Mouse (Mus musculus) mesoderm, embryonic 11.5 days (tissue): ENCODE data around the gene Oxct1.

Experiments
- DNase-seq: peaks from one replicate; pipeline ENCODE4 v3.0.0-alpha.2; 2012; ENCODE audit warnings: low read depth, low spot score

Gene Oxct1

DNA sequence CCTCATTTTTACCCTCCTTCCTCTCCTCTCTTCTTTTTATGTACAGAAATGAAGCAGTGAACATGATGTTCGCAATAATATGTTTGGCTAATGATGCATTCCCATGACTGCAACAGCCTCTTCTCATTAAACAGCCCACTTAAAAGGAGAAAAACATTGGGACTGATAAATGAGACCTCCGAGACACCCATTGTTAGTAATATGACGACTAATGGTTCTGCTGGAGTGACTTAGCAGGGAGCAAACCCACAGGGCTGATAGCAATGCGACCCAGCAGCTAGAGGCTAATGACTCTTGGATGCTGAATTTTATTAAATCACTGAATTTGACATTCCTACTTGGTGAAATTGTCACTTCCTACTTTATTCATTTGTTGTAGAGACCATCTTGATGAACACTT lies 79.3 kb downstream of the Oxct1 start:
- DNase-seq: no peak

DNA sequence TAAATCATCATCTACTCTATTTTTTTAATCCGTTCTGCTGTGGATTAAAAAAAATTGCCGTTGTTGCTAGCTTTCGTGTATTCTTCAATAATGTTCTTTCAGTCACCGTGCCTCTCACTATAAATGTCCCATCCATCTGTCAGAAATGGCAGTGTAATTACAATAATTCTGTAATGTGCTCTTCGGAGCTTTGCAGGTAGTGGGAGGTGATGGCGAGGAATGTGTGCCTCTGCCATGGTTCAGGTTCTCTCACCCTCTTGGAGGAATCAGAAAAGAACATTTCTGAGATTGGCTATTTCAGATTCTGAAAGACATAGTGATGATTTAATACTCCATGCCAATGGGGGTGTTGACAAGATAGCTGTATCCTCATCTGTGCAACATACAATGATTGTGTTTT lies 93.8 kb downstream of the Oxct1 start:
- DNase-seq: no peak

DNA sequence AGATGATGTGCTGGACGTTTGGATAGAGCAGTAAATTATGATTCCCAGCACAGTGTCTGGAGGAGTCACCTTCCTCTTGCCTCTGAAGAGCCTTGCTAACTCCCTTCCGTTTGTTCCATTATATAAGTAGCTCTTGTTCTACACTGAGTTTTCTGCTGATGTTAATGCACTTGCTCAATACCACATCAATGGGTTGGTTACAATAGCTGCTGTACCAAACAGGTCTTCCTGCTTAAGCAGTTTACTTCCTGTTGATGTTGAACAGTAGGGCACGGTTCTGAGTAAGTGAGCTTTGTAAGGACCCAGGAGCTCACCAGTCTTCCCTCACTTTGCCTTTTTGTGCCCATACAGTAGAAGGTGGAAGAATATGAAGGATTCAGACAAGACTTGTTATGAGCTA lies 98.5 kb downstream of the Oxct1 start:
- DNase-seq: no peak

DNA sequence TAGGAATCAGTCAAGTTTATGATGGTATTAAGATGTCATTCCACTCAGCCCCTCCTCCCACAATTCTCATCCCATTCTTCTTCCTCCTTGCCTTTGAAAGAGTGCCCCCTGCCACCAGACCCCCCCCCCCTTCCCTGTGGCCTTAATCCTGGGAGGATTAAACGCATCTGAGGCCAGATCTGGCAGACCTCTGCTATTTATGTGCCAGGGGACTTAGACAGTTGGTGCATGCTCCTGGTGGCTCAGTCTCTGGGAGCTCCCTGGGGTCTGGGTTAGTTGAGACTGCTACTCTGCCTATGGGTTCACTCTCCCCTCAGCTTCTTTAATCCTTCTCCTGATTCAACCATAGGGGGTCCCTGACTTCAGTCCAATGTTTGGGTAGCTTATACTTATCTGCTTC lies 112.3 kb downstream of the Oxct1 start:
- DNase-seq: no peak

DNA sequence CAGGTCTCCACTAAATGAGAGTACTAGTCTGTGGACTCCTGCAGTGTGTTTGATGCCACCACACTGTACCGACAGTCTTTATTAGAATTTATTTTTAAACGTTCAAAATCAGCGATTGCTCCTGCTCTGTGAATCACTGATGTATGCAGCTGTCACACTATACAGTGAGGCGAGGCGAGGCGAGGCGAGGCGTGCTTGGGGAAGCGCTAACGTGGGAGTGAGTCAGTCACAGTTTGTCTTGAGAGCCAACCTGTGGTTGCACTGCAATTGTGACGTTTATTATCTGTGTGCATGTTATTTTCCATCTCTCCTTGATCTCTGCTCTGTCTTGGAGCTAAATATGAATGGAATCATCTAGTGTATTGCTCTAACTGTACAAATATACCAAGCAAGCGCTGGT lies 113.3 kb downstream of the Oxct1 start:
- no peak for DNase-seq

DNA sequence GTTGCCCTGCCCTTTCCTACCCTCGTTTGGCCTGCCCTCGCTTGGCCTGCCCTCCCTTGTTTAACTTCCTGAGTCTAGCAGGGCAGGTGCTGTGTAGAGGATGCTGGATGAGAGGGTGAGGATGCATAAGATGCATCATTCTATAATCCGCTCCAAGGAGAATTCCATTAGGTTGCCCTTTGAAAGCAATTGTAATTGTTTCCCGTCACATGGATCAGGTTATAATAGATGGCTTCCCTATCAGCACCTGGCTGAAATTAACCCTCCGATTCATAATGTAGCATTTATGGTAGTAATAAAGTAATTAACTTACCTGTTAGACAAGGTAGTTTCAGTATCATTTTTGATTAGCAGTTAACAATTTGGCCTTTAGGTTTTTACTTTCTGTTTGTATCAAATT lies 119.2 kb downstream of the Oxct1 start:
- DNase-seq: no peak

DNA sequence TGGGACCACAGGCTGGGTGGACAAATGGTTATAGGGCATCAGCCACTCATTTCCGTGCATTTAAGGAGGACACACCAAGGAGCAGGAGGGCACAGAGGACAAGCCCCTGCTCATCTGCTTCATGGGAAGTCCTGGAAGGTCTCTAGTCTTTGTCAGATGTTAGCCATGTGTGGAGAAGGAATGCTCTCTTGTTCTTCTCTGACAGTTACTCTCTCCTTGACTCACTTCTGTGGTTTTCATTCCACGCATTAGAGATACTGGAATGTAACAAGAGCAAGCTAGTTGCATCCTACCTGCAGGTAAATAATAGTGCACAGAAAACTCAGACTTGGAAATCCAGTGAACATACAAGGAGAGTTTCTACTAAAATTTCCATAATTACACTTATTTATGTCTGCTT lies 121.5 kb downstream of the Oxct1 start:
- DNase-seq: no peak

DNA sequence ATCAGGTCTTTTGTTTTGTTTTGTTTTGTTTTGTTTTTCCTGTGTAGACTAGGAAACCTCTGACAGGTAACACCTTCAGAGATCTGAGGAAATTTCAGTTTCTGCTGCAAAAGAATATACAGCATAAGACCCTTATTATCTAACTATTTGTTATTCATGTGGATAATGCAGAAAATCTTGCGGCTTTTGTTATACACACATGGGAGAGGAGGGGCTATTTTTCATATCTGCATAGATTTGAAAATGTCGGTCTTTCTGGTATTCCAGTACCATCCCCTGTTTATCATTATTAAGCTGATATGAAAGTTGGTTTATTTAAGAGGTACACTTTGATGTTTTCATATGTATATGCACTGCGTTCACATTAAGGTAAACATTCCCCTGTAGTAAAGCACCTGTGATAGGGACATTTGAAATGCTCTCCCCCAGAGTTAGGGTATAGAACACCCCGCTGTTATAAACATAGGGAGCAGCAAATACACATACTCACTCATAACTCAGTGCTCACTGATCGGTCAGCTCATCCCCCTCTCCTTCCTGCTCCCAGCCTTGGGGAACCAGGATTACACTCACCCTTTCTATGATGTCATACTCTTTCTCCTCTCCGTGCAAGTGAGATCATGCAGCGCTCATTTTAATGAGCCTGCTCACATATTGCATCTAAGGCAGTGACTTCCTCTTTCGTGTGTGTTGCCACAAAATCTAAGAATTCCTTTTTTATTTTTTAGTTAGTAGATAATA lies 122.6 kb downstream of the Oxct1 start:
- no peak for DNase-seq

DNA sequence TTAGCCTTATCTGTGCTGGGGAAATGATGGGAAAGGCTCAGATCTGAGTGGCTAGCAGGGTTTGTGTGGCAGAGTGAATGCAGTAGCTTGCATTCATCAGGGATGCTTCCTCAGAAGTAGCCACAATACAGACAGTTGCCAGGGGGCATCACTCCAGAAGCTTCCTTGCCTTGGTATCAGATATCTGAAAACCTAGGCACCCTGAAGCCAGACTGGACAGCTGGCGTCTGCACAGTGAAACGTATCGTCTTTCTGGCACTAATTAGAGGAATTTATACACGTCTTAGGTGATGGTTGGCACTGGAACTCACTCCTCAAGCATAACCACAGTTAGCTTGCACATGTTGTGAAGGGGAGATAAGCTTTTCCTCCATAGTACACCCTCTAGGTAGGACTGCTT lies 128.5 kb downstream of the Oxct1 start:
- no peak for DNase-seq

DNA sequence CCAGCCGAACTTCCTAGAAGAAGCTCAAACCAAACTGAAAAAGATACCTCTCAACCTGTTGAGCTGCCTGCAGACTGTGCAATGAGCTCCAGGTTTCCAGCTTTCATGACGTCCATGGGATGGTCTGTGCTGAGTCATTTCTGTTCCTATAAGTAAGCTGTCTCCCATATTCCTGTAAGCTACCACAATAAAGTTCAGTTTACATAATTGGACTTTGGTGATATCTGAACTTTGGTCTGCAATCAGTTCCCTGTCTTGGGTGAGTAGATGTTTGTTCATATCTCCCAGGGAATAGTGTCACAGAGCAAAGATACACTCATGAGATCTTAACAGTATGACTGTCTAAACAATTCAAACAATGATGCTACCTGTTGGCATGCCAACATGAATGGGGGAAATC lies 141.8 kb downstream of the Oxct1 start:
- no peak for DNase-seq

DNA sequence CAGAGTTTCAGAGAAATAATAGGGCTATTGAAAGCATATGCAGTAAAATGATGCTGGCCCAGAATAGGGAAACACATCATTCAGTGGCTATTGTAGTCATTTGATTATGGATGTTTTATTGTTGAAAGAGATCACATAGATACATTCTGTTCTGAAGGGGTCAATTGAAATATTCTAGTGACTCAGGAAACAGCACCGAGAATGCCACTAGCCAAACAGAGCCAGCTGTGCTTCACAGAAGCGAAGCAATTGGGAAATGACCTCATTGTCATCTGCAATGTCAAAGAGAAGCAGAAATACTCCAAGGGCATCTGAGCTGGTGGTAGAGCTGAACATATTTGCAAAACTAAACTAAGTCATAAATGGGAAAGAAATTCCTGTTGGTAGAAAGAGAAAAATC lies 145.4 kb downstream of the Oxct1 start:
- no peak for DNase-seq

DNA sequence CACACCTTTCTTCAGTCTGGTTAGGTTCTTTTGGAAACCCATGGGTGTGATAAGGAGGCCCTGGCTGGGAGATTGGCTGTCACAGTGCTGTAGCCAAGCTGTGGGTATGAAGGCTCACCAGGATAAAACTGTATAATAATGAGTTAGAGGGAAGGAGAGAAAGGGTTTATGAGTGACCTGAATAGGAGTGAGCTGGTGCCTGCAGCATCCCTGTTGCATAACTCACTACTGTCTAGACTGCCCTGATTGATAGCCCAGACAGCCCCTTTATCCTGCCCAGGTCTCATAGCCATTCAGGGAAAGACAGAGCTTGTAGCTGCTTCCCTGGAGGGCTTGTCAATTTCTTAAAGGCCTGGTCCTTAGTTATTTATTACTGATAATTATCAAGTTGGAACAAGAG lies 171.7 kb downstream of the Oxct1 start:
- peak; percentile 23 for DNase-seq
